Mouse (Mus musculus): ENCODE results near the gene Cox10.

The Cox10 gene

DNA sequence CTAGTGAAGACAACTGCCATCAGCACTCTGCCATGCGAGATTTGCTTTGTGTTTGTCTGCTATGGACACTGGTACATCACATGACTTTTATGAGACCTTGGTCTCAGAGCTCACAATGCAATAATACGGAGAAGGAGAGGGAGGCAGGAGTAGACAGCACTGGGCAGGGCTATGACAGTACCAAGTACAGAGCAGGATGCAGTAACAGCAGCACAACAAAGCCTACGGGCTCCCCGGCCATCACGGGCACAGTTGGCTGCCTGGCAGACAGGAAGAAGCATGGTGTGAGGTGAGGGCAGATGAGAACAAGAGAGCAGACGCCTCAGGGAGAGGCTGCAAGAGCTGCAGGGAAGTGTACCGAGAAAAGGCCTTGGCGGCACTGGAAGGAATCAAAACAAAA, 87.3 kb downstream of the Cox10 start:
- no peak for DNase-seq (ENCODE audit: low spot score)

DNA sequence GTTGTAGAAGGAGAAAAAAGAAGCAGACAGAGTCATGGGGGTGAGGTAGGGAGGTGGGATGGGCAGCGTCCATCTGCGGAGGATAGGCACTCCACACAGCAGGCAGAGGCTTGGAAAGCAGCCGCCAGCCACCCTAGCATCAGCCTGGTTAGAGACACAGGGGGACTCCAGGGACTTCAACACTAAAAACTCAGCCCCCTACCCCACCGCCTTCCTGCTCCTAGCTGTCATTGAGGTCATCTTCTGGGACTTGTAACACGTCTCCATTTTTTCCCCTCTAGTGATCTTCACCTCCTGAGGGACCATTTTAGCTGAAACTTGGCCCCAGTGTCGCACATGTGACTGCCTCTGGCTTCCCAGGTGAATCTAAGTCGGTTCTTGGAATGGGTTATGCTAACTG, 88.5 kb downstream of the Cox10 start:
- no peak for DNase-seq (ENCODE audit: low spot score)

- DNase-seq (ENCODE audit: low spot score), result no peak
Measured at GRCm38 (mm10) chr11:63990311-63990710, 89.0 kb downstream of the Cox10 start.

DNA sequence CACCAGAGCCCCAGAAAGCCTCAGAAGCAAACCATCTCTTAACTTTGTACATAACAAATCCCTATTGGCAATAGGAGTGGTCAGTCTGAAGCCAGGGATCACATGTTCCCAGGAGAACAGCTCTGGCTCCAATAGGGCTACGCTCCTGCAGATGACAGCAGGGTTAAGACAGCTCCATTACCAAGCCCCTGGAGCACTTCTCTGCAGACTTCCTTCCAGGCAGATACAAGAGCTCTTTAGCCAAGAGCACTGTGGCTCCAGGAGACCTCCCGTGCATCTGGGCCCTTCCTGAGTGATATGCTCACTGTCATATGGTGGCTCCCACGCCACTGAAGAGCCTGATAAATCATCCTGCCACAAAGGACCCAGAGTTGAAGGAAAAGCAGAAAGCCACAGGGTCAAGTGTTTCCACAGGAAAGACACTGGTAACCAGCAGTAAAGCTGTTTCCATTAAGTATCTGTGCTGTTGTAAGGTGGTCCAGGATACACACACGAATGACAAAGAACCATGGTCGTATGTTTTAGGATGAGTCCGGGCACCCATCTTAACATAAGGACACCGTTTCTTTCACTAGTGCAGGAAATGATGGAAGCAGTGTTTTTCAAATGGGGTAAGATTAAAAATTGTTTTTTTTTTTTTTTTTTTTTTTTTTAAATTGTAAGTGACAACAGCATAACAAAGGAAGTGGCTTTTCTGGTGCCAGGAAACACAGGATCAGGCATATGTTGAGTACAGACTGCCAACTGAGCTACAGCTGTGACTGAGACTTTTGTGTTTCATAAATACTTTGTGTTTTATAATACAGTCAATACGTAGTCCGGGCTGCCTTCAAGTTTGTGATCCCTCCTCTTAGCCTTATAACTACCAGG, 90.0 kb downstream of the Cox10 start:
- no peak for DNase-seq (ENCODE audit: low spot score)

DNA sequence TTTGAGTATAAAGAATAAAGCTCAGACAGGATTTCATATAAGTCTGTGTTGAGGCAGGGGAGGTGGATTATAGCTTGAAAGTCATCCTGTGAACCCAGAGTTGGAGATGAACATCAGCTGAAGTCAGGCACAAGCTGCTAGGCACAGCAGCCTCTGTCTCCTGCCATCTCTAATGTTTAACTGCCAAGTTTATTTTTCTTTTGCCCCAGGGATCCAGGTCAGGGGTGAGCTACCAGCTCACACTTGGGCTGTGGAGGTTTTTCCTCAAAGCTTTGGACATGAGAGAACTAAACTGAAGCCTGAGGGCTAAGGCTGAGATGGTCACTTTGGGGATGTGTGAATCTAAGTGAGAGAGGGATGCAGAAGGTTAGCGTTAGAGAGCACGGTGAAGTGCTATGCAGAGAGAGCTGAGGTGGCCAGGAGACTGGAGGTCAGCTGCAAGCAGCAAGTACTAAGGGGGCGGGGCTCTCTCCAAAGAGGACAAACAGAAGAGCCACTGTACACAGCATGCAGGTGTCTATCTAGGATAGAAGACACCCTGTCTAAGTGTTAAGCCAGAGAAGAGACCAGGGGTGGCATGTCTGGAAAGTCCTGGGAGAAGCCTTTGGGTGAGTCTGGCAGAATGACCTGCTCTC, 91.1 kb downstream of the Cox10 start:
- DNase-seq (ENCODE audit: low spot score), result no peak

DNA sequence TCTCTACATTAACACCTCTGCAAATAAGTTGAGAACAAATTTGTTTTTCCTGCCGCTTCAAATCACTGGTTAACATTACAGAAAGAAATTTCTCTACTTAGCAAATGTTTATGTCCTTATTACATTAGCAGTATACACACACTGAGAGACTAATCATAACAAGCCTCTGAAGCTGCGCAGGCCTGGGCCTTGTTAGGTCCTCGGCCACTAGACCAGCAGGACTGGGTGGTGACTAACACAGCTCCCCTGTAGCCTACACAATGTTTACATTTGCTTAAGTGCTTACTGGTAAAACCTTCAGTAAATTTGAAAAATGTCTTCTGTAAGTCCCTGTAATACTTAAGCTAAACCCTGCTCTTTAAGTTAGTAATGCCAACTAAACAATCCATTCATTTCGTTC, 92.6 kb downstream of the Cox10 start:
- DNase-seq (ENCODE audit: low spot score), result no peak

- DNase-seq (ENCODE audit: low spot score), result no peak
Measured at GRCm38 (mm10) chr11:63985481-63985880, 93.8 kb downstream of the Cox10 start.

DNA sequence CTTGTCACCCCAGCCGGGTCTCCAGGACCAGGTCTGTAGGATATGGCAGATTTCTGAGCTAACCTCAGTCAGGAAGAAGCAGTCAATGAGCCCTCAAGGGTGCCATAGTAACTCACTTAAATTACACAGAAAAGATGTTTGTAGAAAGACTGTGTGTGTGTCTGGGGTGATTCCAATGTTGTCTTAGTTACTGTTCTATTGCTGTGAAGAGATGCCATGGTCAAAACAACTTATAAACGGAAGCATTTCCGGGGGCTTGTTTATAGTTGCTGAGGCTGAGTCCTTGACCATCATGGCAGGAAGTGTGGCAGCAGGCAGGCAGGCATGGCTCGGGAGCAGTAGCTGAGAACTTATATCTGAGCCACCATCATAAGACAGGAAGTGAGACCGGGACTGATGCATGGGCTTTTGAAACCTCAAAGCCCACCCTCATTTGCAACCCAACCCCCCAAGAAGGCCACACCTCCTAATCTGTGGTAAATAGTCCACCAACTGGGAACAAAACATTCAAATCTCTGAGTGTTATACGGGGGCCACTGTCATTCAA, 94.6 kb downstream of the Cox10 start:
- peak; percentile 28 for DNase-seq (ENCODE audit: low spot score)

DNA sequence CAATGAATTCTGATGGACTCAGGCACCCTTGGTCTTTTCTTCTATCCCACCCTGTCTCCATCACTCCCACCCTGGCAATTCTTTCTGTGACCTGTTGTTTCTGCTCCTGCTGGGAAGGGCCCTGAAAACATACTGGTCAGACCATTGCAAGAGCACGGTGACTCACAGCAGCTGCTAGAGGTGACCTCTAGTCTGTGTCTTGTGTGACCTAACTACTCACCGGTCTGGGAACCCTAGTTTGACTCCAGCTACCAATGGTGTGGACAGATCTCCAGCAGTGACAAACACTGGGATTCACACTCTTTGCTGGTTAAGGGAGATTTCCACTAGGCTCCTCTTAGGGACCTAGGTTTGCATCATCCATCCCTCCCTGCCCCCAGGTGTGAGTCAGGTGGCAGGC, 101.5 kb downstream of the Cox10 start:
- no peak for DNase-seq (ENCODE audit: low spot score)

DNA sequence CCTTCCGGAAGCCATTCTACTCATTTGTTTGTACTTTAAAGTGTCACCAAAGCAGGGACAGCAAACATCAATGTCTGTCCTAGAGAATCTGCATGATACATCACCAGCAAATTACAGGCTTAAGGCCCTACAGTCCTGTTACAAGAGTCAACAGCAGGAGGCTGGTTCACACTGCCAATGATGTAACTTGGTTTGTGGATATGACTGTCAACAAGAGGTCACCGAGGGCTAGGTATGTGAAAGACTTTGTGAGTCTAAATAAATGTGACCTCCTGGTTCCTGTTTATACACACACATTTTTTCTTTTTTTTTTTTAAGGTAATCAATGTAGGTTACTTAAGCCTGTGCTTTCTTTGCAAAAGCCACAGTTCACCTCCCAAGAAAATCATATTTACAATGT, 102.5 kb downstream of the Cox10 start:
- no peak for DNase-seq (ENCODE audit: low spot score)

DNA sequence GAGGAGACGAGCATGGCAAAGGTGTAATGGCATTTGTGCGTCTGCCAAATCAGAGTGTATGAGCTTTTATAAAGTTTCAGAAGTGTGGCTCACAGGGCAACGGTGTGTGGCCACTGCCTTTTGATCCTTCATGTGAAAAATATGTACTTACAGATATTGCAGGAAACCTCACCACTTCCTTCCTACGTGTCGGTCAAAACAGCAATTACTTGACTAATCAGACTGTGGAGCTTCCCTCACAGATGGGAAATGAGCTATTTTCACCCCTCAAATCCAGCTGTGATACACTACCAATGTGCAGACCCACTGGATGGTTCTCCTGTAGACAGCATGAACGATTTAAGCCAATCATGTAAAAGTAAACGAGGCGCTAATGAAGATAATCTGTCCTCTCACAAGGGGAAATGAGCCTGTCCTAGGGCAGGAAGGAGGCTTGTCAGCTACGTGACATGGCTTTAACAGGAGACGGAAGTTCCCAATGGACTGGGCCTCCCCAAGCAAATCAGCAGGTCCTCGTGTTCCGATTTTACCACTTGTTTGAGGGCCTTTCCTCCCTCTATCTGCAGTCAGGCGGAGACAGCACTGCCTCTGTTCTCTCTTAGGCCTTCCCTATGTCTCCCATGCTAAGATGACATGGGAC, 103.9 kb downstream of the Cox10 start:
- no peak for DNase-seq (ENCODE audit: low spot score)

DNA sequence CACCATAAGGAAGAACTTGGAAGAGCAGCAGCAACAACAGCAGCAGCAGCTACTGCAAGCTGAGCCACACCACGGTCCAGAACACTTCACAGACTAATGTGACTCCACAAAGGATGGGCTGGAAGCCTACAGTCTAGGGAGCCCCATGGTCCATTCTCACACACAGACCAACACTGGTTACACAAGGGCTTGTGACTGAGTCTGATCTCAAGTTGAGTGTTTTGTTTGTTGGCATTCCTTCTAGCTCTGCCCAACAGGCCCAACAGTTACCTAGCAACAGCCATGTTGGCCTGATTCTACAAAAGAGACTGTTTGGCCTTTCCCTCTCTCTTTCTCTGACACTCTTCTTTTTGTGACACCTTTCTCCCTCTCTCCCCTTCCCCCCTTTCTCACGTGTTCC, 105.3 kb downstream of the Cox10 start:
- peak; percentile 69 for DNase-seq (ENCODE audit: low spot score)

DNA sequence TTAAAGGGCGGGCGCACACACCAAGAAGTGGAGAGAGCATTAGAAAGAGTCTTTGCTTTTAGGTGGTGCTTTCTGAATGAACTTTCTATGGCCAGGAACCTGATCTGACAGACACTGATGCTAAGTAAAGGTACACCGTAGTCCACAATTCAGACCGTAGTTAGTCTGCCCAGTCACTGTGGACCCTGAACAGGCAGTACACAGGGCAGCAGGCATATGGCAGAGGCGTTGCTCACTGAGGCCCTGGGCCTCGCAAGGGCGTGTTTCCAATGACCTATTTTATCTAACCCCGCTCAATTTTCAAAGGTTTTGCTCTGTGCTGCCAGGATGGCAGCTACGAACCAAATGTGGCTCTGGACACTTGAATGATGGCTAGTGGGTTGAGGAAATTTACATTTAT, 107.8 kb downstream of the Cox10 start:
- no peak for DNase-seq (ENCODE audit: low spot score)

GRCm38 (mm10) chr11:63970818-63971217, 108.5 kb downstream of the Cox10 start:
- DNase-seq (ENCODE audit: low spot score), result no peak

- DNase-seq (ENCODE audit: low spot score), result no peak
Measured at GRCm38 (mm10) chr11:63969205-63969910, 109.9 kb downstream of the Cox10 start.

- no peak for DNase-seq (ENCODE audit: low spot score)
Measured at GRCm38 (mm10) chr11:63968388-63969035, 110.8 kb downstream of the Cox10 start.

DNA sequence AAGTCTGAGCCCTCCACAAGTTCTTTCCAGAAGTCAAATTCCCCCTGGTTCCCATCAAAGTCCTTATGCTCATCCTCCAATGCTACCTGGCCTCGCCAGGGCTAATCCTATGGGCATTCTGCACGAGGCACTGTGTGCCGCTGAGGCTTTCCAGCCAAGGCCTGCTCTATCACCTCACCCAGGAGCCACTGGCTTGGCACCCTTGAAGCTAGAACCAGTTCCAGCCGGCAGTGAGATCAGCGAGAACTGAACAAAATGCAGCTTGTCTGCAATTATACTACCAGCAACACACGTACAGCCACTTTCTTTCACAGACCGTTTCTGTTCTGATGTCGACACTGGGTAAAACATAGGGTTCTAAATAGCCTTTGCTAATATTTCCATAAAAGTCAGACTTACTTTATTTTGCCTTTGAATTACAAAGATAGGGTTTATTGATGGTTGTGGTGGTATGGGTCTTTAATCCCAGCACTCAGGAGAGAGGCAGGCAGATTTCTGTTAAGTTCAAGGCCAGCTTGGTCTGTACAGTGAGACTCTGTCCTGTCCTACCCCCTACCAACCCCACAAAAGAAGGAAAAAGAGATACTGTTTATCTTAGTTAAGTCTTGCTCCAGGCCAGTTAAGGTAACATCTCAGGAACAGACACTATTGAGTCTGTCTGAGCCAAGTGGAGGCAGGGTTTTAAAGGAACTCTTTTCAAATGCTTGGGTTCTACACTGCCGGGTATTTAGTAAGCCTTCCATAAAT, 111.5 kb downstream of the Cox10 start:
- no peak for DNase-seq (ENCODE audit: low spot score)

GRCm38 (mm10) chr11:63965437-63965836, 113.8 kb downstream of the Cox10 start:
- peak; percentile 35 for DNase-seq (ENCODE audit: low spot score)

DNA sequence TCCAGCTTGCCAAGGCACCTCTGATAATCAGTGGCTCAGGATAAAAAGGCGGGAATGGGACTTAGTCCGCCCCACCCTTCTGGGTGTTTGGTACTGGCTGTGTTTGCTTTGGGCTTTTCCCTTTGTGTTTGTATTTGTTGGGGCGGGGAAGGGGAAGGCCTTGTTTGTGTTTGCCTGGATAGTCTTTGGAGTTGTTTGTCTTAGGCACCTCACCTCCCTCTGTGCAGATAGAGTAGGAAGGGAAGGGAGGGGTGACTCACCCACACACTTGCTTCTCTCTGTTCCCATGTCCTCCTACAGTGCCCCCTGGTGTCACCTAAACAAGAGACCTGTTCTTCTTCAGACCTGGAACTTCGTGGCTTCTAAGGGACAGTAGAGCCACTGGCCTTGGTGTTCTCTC, 122.1 kb downstream of the Cox10 start:
- DNase-seq (ENCODE audit: low spot score), result peak; percentile 69

GRCm38 (mm10) chr11:63956748-63957147, 122.5 kb downstream of the Cox10 start:
- no peak for DNase-seq (ENCODE audit: low spot score)

GRCm38 (mm10) chr11:63953887-63954286, 125.4 kb downstream of the Cox10 start:
- no peak for DNase-seq (ENCODE audit: low spot score)
